Mouse (Mus musculus): ENCODE data around the gene Cavin1. TPM values are rescaled to one million over a fixed set of nuclear protein-coding genes. Genes with fewer than 3 reads are reported as not detected.

Gene Cavin1
- total RNA-seq, 1 experiment from 2014 or later: 271 TPM

- DNase-seq: no peak
Measured at GRCm38 (mm10) chr11:100981236-100981635, 10.5 kb upstream of the Cavin1 start.

GRCm38 (mm10) chr11:100980438-100980837 is 9.8 kb upstream of the Cavin1 start:
- DNase-seq: no peak

- DNase-seq: no peak
Measured at GRCm38 (mm10) chr11:100979887-100980286, 9.2 kb upstream of the Cavin1 start.

GRCm38 (mm10) chr11:100975241-100975640 is 4.6 kb upstream of the Cavin1 start:
- no peak for DNase-seq

GRCm38 (mm10) chr11:100974381-100974970 is 3.8 kb upstream of the Cavin1 start:
- no peak for DNase-seq

- no peak for DNase-seq
Measured at GRCm38 (mm10) chr11:100973245-100973644, 2.6 kb upstream of the Cavin1 start.

GRCm38 (mm10) chr11:100971455-100971854 is 768 bp upstream of the Cavin1 start:
- DNase-seq: no peak

- peak; percentile 64 for DNase-seq
Measured at GRCm38 (mm10) chr11:100969744-100970556, 737 bp downstream of the Cavin1 start.

GRCm38 (mm10) chr11:100969189-100969743 is 1.4 kb downstream of the Cavin1 start:
- DNase-seq: peak; percentile 50

- DNase-seq: no peak
Measured at GRCm38 (mm10) chr11:100968501-100968900, 2.2 kb downstream of the Cavin1 start.

- DNase-seq: no peak
Measured at GRCm38 (mm10) chr11:100967881-100968420, 2.7 kb downstream of the Cavin1 start.

GRCm38 (mm10) chr11:100967376-100967775 is 3.3 kb downstream of the Cavin1 start:
- no peak for DNase-seq

GRCm38 (mm10) chr11:100965760-100966159 is 4.9 kb downstream of the Cavin1 start:
- DNase-seq: no peak

GRCm38 (mm10) chr11:100964901-100965542 is 5.7 kb downstream of the Cavin1 start:
- DNase-seq: no peak

- peak; percentile 38 for DNase-seq
Measured at GRCm38 (mm10) chr11:100964180-100964579, 6.5 kb downstream of the Cavin1 start.

GRCm38 (mm10) chr11:100963647-100964046 is 7.0 kb downstream of the Cavin1 start:
- DNase-seq: peak; percentile 59

- peak; percentile 51 for DNase-seq
Measured at GRCm38 (mm10) chr11:100962371-100962911, 8.2 kb downstream of the Cavin1 start.

- DNase-seq: peak; percentile 63
Measured at GRCm38 (mm10) chr11:100960540-100960939, 10.1 kb downstream of the Cavin1 start.

- DNase-seq: no peak
Measured at GRCm38 (mm10) chr11:100959826-100960225, 10.9 kb downstream of the Cavin1 start.

- DNase-seq: peak; percentile 63
Measured at GRCm38 (mm10) chr11:100959464-100959810, 11.2 kb downstream of the Cavin1 start.

GRCm38 (mm10) chr11:100958613-100959463 is 11.8 kb downstream of the Cavin1 start:
- DNase-seq: no peak

Measured in adrenal gland, postnatal 25 days (tissue).